Mouse (Mus musculus): ENCODE data around the gene Zfp799. TPM values are rescaled to one million over a fixed set of nuclear protein-coding genes. Genes with fewer than 3 reads are reported as not detected.

Zfp799 gene
- polyA plus RNA-seq, 1 experiment, result 9.6 TPM

DNA sequence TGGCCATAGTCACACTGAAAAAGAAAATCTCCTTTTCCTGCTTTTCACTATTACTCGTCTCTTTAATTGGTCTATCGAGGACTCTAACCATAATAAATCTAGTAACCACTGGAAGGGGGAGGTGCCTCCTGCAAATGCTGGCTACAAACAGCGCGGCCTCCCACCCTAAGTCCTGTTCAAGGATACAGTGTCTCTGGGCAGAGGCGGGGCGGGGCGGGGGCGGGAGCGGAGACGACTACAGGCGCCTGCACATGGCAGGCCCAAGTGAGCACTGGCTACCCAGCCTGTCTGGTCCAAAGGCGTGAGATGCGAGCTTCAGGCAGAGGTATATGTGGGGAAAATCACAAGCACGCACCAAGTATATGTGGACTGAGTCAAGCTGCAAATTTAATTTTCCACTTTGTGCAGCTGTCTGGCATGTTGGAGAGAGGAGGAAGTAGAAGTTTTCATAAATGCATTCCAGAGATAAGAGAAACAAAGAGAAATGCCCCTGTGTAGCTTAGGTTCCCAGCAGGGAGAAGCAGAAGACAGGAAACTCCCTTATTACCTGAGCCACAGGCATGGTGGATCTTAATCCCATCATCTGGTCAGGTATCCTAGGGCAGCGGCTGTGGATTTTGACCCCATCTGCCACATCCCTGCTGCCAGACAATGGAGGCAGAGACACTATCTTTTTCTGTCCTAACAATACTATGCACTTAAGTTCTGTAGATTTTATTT, 9.2 kb upstream of the Zfp799 start:
- Histone ChIP-seq H3K27ac (ENCODE audit: insufficient read depth, low read depth, low read length) (no peak overlapping the region), H3K4me3 (ENCODE audit: insufficient read depth, low read length) (no peak overlapping the region), H3K4me1 (ENCODE audit: control insufficient read depth, insufficient read depth, low read length) (no peaks in the 10 kb centered on the region)
- TF ChIP-seq CTCF (IDR thresholded peaks at IDR 0.05; ENCODE audit: low read depth, low read length) (no peak), POLR2A (IDR thresholded peaks at IDR 0.05; ENCODE audit: borderline replicate concordance, low read depth, low read length) (no peak)

DNA sequence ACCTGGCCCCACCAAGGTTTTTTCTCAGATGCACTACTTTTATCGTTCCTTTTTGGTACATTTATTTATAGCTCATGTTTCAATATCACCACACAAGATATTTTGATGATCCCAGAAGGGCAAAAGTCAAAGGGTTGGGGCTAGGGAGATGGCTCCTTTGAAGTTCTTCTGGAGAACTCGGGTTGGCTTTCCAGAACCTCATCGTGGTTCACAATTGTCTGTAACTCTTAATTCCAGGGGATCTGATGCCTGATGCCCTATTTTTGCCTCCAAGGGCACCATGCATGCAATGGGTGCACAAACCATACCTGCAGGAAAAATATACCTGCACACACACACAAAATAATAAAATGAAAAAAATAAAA, 339 bp upstream of the Zfp799 start:
- TF ChIP-seq CTCF (IDR thresholded peaks at IDR 0.05; ENCODE audit: low read depth, low read length) (no peak), POLR2A (IDR thresholded peaks at IDR 0.05; ENCODE audit: borderline replicate concordance, low read depth, low read length) (no peak)
- Histone ChIP-seq H3K4me3 (ENCODE audit: insufficient read depth, low read length) (no peak overlapping the region), H3K4me1 (ENCODE audit: control insufficient read depth, insufficient read depth, low read length) (peaks cover 7% of the 10 kb centered on the region; the same call in 1 of the 2 replicates), H3K27ac (ENCODE audit: insufficient read depth, low read depth, low read length) (no peak overlapping the region)

DNA sequence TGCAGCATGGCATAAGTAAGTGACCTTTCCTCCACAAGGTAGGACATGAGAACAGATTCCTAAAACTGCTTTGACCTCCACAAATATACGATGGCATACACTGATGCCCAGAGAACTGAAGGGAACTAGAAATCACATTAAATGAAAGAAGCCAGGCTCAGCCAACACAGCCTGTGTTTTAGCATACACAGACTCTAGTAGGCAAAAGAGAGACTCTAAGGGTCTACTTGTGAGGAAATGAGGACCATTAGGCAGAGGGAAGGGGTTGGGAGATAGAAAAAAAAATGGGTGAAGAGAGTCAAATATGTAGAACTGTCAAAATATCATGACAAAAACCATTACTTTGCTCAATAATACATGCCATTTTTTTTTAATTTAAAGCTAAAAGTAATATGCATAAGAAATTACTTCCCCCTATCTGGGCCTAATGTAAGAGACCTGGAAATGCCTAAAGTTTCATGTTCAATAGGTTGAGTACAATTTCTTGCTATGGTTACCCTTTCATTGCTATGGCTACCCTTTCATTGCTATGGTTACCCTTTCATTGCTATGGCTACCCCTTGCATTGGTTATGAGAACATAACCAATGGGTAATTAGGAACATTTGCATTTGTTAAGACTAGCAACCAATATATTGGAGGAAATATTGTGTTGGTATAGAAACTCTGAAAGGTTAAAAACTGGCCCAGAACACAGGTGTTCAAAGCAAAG, 13.8 kb downstream of the Zfp799 start:
- TF ChIP-seq POLR2A (IDR thresholded peaks at IDR 0.05; ENCODE audit: borderline replicate concordance, low read depth, low read length) (no peak), CTCF (IDR thresholded peaks at IDR 0.05; ENCODE audit: low read depth, low read length) (no peak)
- no peak overlapping the region for H3K27ac ChIP-seq (ENCODE audit: insufficient read depth, low read depth, low read length)
- peaks cover 4% of the 10 kb centered on the region for H3K4me1 ChIP-seq (ENCODE audit: control insufficient read depth, insufficient read depth, low read length)
- H3K4me3 ChIP-seq (ENCODE audit: insufficient read depth, low read length), result no peak overlapping the region

DNA sequence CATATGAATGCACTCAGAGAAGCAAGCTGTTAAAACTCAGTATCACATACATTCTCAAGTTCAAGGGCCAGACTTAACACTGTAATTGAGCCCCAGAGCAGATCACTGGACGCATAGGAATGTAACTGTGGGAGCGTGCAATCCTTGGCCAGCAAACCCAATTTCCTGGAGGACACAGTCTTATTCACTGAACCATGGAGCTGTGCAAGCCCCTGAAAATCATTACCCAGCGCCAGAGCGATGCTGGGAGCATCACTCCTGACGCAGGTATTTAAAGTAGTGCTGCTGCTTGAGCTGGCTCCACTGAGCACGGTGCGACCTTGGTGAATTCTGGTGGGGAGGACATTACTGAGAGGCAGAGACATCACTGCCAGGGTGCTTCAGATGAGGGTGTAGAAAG, 15.9 kb downstream of the Zfp799 start:
- Histone ChIP-seq H3K27ac (ENCODE audit: insufficient read depth, low read depth, low read length) (no peak overlapping the region), H3K4me3 (ENCODE audit: insufficient read depth, low read length) (no peak overlapping the region), H3K4me1 (ENCODE audit: control insufficient read depth, insufficient read depth, low read length) (peaks cover 15% of the 10 kb centered on the region)
- no peak for TF ChIP-seq POLR2A (IDR thresholded peaks at IDR 0.05; ENCODE audit: borderline replicate concordance, low read depth, low read length)

DNA sequence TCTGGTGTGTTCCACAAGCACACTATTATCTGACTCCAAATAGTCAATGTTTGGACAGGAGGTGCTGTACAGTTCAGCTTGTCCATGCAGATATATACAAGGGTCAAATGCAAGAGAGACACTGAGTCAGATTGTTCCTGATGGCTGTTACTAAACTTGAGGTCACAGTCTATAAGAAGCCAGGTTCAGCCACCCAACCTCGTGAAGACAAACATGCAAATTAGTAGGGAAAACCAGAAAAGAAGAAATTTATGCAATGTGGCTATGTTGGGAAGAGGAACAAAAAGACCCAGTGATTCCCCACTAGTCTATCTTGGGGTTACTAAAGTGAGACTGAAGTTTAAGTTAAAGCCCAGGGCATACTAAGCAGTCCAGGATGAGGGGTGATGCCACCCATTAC, 19.4 kb downstream of the Zfp799 start:
- H3K4me1 ChIP-seq (ENCODE audit: control insufficient read depth, insufficient read depth, low read length), result peaks cover 15% of the 10 kb centered on the region
- TF ChIP-seq POLR2A (IDR thresholded peaks at IDR 0.05; ENCODE audit: borderline replicate concordance, low read depth, low read length) (no peak), CTCF (IDR thresholded peaks at IDR 0.05; ENCODE audit: low read depth, low read length) (no peak)
- H3K4me3 ChIP-seq (ENCODE audit: insufficient read depth, low read length), result no peak overlapping the region
- H3K27ac ChIP-seq (ENCODE audit: insufficient read depth, low read depth, low read length), result no peak overlapping the region

DNA sequence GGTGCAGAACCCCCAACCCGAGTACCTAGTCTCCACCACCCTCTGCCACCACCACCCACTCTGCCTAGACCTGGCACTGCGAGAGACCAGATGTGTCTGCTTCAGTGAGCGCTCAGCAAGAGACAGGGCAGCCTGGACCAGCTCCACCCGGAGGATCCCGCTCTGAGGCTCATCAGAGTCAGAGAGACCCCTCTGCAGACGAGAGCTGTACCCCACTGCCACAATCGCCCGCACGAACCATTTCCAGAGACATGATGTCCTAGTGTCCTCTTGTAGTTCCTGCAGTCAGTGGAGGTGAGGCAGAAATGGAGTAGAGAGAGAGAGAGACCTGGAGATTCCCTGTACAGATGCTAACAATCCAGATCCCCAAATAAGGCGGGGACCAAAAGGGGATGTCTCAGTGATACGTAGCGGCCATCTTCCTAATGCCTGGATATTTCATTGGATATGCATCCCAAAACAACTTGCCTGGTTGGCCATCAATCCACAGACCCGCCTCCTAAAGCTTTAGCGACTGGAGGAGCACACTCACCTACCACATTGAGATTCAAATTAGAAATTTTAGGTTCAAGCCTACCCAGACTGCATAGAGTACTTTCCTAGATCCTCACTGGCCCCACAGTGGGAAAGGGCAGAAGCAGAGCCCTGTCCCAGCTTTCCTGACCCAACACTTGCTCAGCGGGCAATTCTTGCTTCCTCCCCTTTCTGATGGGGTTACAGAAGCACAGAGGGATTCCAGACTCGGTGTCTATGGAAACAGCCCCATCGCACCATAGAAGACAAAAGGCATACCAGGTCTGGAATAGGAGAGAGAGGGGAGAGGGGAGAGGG, 20.3 kb downstream of the Zfp799 start, which contains the start of gene Zfp811:
TSS of gene Zfp811 (minus strand) at position 388 of the 831 bp plus-strand sequence.
- Histone ChIP-seq H3K4me3 (ENCODE audit: insufficient read depth, low read length) (no peak within 1 kb of the TSS), H3K27ac (ENCODE audit: insufficient read depth, low read depth, low read length) (no peak within 1 kb of the TSS), H3K4me1 (ENCODE audit: control insufficient read depth, insufficient read depth, low read length) (peaks cover 15% of the 10 kb centered on the region)
- no peak for TF ChIP-seq CTCF (IDR thresholded peaks at IDR 0.05; ENCODE audit: low read depth, low read length)
- no peak for TF ChIP-seq POLR2A (IDR thresholded peaks at IDR 0.05; ENCODE audit: borderline replicate concordance, low read depth, low read length)

DNA sequence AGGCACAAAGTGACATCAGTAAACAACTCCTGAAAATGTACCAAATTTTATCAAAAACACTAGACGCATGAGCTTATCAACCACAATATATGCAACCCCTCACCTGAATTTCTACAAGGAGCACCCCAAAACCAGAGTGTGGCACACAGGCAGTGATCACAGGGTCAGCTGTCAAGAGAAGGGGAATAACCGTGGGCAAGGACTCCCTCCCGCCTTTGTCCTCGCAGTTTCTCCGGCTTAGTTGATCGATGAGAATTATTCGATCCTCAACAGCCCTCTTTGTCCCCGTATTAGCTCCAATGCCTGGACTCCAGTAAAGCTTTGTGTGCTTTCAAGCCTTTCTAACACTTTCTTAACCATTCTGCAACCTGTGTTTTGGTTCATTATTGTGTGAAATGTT, 21.1 kb downstream of the Zfp799 start:
- Histone ChIP-seq H3K4me1 (ENCODE audit: control insufficient read depth, insufficient read depth, low read length) (peaks cover 15% of the 10 kb centered on the region), H3K4me3 (ENCODE audit: insufficient read depth, low read length) (no peak overlapping the region)
- TF ChIP-seq POLR2A (IDR thresholded peaks at IDR 0.05; ENCODE audit: borderline replicate concordance, low read depth, low read length), result no peak
- no peak for TF ChIP-seq CTCF (IDR thresholded peaks at IDR 0.05; ENCODE audit: low read depth, low read length)

DNA sequence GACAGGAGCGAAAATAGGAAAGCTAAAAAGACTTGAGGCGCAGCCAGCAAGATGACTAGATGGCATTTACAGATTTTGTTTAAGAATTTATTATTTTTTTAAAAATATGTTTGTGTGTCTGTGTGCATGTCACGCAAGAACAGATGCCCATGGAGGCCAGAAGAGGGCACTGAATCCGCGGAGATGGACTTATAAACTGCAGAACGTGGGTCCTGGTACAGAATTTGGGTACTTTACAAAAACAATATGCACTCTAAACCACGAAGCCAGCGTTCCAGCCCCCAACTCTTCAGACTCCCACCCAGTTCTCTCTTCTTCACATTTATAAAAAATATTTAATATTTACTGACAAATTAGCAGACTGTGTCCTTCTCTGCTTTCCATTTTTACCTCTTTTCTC, 40.8 kb downstream of the Zfp799 start:
- no peak overlapping the region for H3K27ac ChIP-seq (ENCODE audit: insufficient read depth, low read depth, low read length)

More for the DNA sequence above, 21.1 kb downstream of the Zfp799 start:
- no peak overlapping the region for H3K27ac ChIP-seq (ENCODE audit: insufficient read depth, low read depth, low read length)

DNA sequence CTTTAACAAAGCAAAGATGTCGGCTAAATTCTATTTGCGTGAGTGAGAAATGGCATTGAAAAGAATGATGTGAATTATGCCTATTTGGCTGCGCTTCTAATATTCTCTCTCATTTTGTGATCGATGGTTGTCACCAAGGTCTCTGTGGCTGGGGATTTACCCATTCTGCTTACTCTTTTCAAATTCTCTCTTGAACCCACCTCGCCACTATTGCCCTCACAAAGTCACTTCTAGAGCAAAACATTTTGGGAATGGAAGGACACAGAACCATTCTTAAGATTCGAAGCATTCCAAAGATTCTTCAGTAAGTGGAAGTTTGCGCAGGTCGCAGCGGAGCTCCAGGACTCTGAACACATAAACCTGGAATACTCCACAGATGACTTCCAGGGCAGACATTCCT, 41.5 kb downstream of the Zfp799 start:
- Histone ChIP-seq H3K4me3 (ENCODE audit: insufficient read depth, low read length) (peak overlapping the region; percentile 99; the same call in 1 of the 2 replicates), H3K4me1 (ENCODE audit: control insufficient read depth, insufficient read depth, low read length) (peaks cover 15% of the 10 kb centered on the region), H3K27ac (ENCODE audit: insufficient read depth, low read depth, low read length) (no peak overlapping the region)
- no peak for TF ChIP-seq POLR2A (IDR thresholded peaks at IDR 0.05; ENCODE audit: borderline replicate concordance, low read depth, low read length)
- no peak for TF ChIP-seq CTCF (IDR thresholded peaks at IDR 0.05; ENCODE audit: low read depth, low read length)

More for the DNA sequence above, 40.8 kb downstream of the Zfp799 start:
- Histone ChIP-seq H3K4me3 (ENCODE audit: insufficient read depth, low read length) (no peak overlapping the region), H3K4me1 (ENCODE audit: control insufficient read depth, insufficient read depth, low read length) (peaks cover 15% of the 10 kb centered on the region)
- TF ChIP-seq POLR2A (IDR thresholded peaks at IDR 0.05; ENCODE audit: borderline replicate concordance, low read depth, low read length) (no peak), CTCF (IDR thresholded peaks at IDR 0.05; ENCODE audit: low read depth, low read length) (no peak)

Measured in bone marrow macrophage, adult 2 months (primary cell).